9 mouse cellular contexts compared by ENCODE assay signal in genomic region chr15:25510060-25510492, GRCm38 (mm10).
DNase-seq lines count a peak whose midpoint lies in the region; ATAC-seq and TF ChIP-seq lines count a peak whose summit lies in the region.
"Had no signal": no experiment of that assay in that cellular context is flagged by ENCODE, and none has a peak within 500 bp of the region (broad histone marks: within the 10 kb centered on the region; RNA-seq: fewer than 3 reads in every experiment).

No protein-coding gene starts in this region.

- peak; percentile 52; the same call in 1 of the 2 replicates for ATAC-seq in lung, embryonic 14.5 days (ENCODE audit: insufficient read depth)
- no peak for ATAC-seq in lung, postnatal 0 days
- peak; percentile 90 for ATAC-seq in embryonic facial prominence, embryonic 14.5 days (ENCODE audit: low read depth)
- ATAC-seq in limb, embryonic 13.5 days (ENCODE audit: low FRiP score, low read depth) = peak; percentile 68; the same call in 1 of the 2 replicates
- no peak for ATAC-seq in liver, postnatal 0 days

- H3K36me3 ChIP-seq in lung, embryonic 14.5 days (ENCODE audit: insufficient read depth) = no peaks in the 10 kb centered on the region
- no peaks in the 10 kb centered on the region for H3K36me3 ChIP-seq in lung, postnatal 0 days (ENCODE audit: insufficient read depth, low read length)
- no peaks in the 10 kb centered on the region for H3K36me3 ChIP-seq in embryonic facial prominence, embryonic 14.5 days (ENCODE audit: control insufficient read depth, insufficient read depth, low read length)
- no peaks in the 10 kb centered on the region for H3K36me3 ChIP-seq in limb, embryonic 13.5 days
- no peaks in the 10 kb centered on the region for H3K36me3 ChIP-seq in liver, postnatal 0 days (replicated peaks; ENCODE audit: insufficient read depth, low read length)

- H3K4me2 ChIP-seq in lung, embryonic 14.5 days = no peak overlapping the region
- no peak overlapping the region for H3K4me2 ChIP-seq in lung, postnatal 0 days (replicated peaks; ENCODE audit: low read depth, low read length)
- peak overlapping the region; percentile 18; the same call in 1 of the 2 replicates for H3K4me2 ChIP-seq in embryonic facial prominence, embryonic 14.5 days (ENCODE audit: low read depth, low read length)
- peak overlapping the region; percentile 21 for H3K4me2 ChIP-seq in limb, embryonic 13.5 days (replicated peaks)
- no peak overlapping the region for H3K4me2 ChIP-seq in liver, postnatal 0 days (ENCODE audit: low read depth, low read length)

- no peak overlapping the region for H3K4me3 ChIP-seq in lung, embryonic 14.5 days (ENCODE audit: low read depth, low read length)
- H3K4me3 ChIP-seq in lung, postnatal 0 days (ENCODE audit: low read depth, low read length) = no peak overlapping the region
- H3K4me3 ChIP-seq in embryonic facial prominence, embryonic 14.5 days (ENCODE audit: low read depth, low read length) = no peak overlapping the region
- H3K4me3 ChIP-seq in limb, embryonic 13.5 days = no peak overlapping the region
- no peak overlapping the region for H3K4me3 ChIP-seq in liver, postnatal 0 days (ENCODE audit: low read depth, low read length)
- H3K4me3 ChIP-seq: megakaryocyte, embryonic 14.5 days had no signal

- TF ChIP-seq EP300 in lung, postnatal 0 days (IDR thresholded peaks at IDR 0.05) = no peak
- TF ChIP-seq EP300 in liver, postnatal 0 days (IDR thresholded peaks at IDR 0.05; ENCODE audit: low read depth) = no peak

- no peak overlapping the region for H3K27ac ChIP-seq in lung, embryonic 14.5 days (ENCODE audit: low read depth)
- H3K27ac ChIP-seq in lung, postnatal 0 days (ENCODE audit: low read length) = no peak overlapping the region
- H3K27ac ChIP-seq in embryonic facial prominence, embryonic 14.5 days (replicated peaks; ENCODE audit: low read depth, low read length) = no peak overlapping the region
- H3K27ac ChIP-seq in limb, embryonic 13.5 days = no peak overlapping the region
- H3K27ac ChIP-seq in liver, postnatal 0 days (ENCODE audit: low read depth) = no peak overlapping the region

- H3K9me3 ChIP-seq in lung, embryonic 14.5 days (ENCODE audit: low read depth, low read length) = no peaks in the 10 kb centered on the region
- no peaks in the 10 kb centered on the region for H3K9me3 ChIP-seq in lung, postnatal 0 days (ENCODE audit: low read length)
- H3K9me3 ChIP-seq in embryonic facial prominence, embryonic 14.5 days (ENCODE audit: control insufficient read depth, low read length) = no peaks in the 10 kb centered on the region
- no peaks in the 10 kb centered on the region for H3K9me3 ChIP-seq in limb, embryonic 13.5 days
- no peaks in the 10 kb centered on the region for H3K9me3 ChIP-seq in liver, postnatal 0 days (ENCODE audit: low read length)
- H3K9me3 ChIP-seq: megakaryocyte, embryonic 14.5 days had no signal

- H3K4me1 ChIP-seq in lung, embryonic 14.5 days (ENCODE audit: insufficient read depth) = peaks cover 7% of the 10 kb centered on the region
- no peaks in the 10 kb centered on the region for H3K4me1 ChIP-seq in lung, postnatal 0 days (ENCODE audit: insufficient read depth, low read depth, low read length)
- peaks cover 14% of the 10 kb centered on the region; the same call in 1 of the 2 replicates for H3K4me1 ChIP-seq in embryonic facial prominence, embryonic 14.5 days (ENCODE audit: control insufficient read depth, insufficient read depth, low read length)
- H3K4me1 ChIP-seq in limb, embryonic 13.5 days = peaks cover 27% of the 10 kb centered on the region
- H3K4me1 ChIP-seq in liver, postnatal 0 days (ENCODE audit: insufficient read depth) = no peaks in the 10 kb centered on the region
- H3K4me1 ChIP-seq: megakaryocyte, embryonic 14.5 days had no signal

- no peaks in the 10 kb centered on the region for H3K27me3 ChIP-seq in lung, embryonic 14.5 days (ENCODE audit: insufficient read depth, low read length)
- H3K27me3 ChIP-seq in lung, postnatal 0 days (replicated peaks; ENCODE audit: insufficient read depth, low read length) = no peaks in the 10 kb centered on the region
- H3K27me3 ChIP-seq in embryonic facial prominence, embryonic 14.5 days (replicated peaks; ENCODE audit: control insufficient read depth, insufficient read depth, low read length) = no peaks in the 10 kb centered on the region
- no peaks in the 10 kb centered on the region for H3K27me3 ChIP-seq in limb, embryonic 13.5 days
- H3K27me3 ChIP-seq in liver, postnatal 0 days (ENCODE audit: insufficient read depth, low read length) = no peaks in the 10 kb centered on the region

- WGBS in lung, embryonic 14.5 days = 8% methylated on average over 8 of the region's 8 CpGs
- WGBS in lung, postnatal 0 days = 22% methylated on average over 8 of the region's 8 CpGs
- 10% methylated on average over 8 of the region's 8 CpGs for WGBS in embryonic facial prominence, embryonic 14.5 days
- WGBS in limb, embryonic 13.5 days = 20% methylated on average over 8 of the region's 8 CpGs
- 54% methylated on average over 8 of the region's 8 CpGs for WGBS in liver, postnatal 0 days (ENCODE audit: insufficient replicate concordance)

- peak; percentile 45 for DNase-seq in embryo, embryonic 11 days
- no peak for DNase-seq in embryo, embryonic 9.5 days (ENCODE audit: extremely low spot score)
- peak; percentile 54 for DNase-seq in lung, embryonic 14.5 days
- DNase-seq in lung, postnatal 0 days (ENCODE audit: low spot score) = no peak
- DNase-seq in embryonic facial prominence, embryonic 14.5 days (ENCODE audit: low spot score) = peak; percentile 86
- DNase-seq in layer of hippocampus, adult 18-20 months (ENCODE audit: low spot score in 2 of 2) = no peak
- DNase-seq in liver, postnatal 0 days = no peak

- no peak overlapping the region for H3K9ac ChIP-seq in lung, embryonic 14.5 days
- H3K9ac ChIP-seq in lung, postnatal 0 days (replicated peaks; ENCODE audit: low read depth) = no peak overlapping the region
- no peak overlapping the region for H3K9ac ChIP-seq in embryonic facial prominence, embryonic 14.5 days (ENCODE audit: low read depth, low read length)
- H3K9ac ChIP-seq in limb, embryonic 13.5 days = no peak overlapping the region
- no peak overlapping the region for H3K9ac ChIP-seq in liver, postnatal 0 days (replicated peaks)

- no peak for TF ChIP-seq CTCF in lung, embryonic 14.5 days (IDR thresholded peaks at IDR 0.05; ENCODE audit: low read depth)
- TF ChIP-seq CTCF in lung, postnatal 0 days (IDR thresholded peaks at IDR 0.05) = no peak
- TF ChIP-seq CTCF in liver, postnatal 0 days (IDR thresholded peaks at IDR 0.05; ENCODE audit: low read depth) = no peak

Comparison
In these comparisons a context has a peak if more than half of its experiments do, and no peak if none do; other contexts are left out.
1. DNase-seq: peak in embryo, embryonic 11 days (single experiment), lung, embryonic 14.5 days (single experiment) and embryonic facial prominence, embryonic 14.5 days (single experiment); none in embryo, embryonic 9.5 days (single experiment), lung, postnatal 0 days (single experiment), layer of hippocampus, adult 18-20 months (0 of 2) and liver, postnatal 0 days (single experiment).
2. ATAC-seq: peak in lung, embryonic 14.5 days (single experiment), embryonic facial prominence, embryonic 14.5 days (single experiment) and limb, embryonic 13.5 days (single experiment); none in lung, postnatal 0 days (single experiment) and liver, postnatal 0 days (single experiment).
3. H3K4me2 ChIP-seq: peak in embryonic facial prominence, embryonic 14.5 days (single experiment) and limb, embryonic 13.5 days (single experiment); none in lung, embryonic 14.5 days (single experiment), lung, postnatal 0 days (single experiment) and liver, postnatal 0 days (single experiment).